Mouse (Mus musculus) liver, postnatal 0 days (tissue): ENCODE data around the gene Klrb1b. TPM values are rescaled to one million over a fixed set of nuclear protein-coding genes. Genes with fewer than 3 reads are reported as not detected.

Experiments used
- ATAC-seq: fragments of 200-750 bp; cut with Nextera tagmentation; 2 replicates; pipeline ENCODE4 v1.8.0; 2017; ENCODE audit warnings: mild to moderate bottlenecking, moderate library complexity
- DNase-seq: peaks from one replicate; pipeline ENCODE4 v3.0.0-alpha.2; 2016
- H3K27ac ChIP-seq: fragments of 300-500 bp; sonication (generic); 2 replicates; pipeline ENCODE4 v1.5.1; 2014; ENCODE audit warnings: antibody characterized with exemption, moderate library complexity, mild to moderate bottlenecking, low read depth
- H3K27me3 ChIP-seq: fragments of 300-500 bp; sonication (generic); 2 replicates; pipeline ENCODE4 v1.6.1; 2014; ENCODE audit warnings: low read length, control low read depth, mixed read lengths; ENCODE audit not compliant: insufficient read depth
- H3K36me3 ChIP-seq: fragments of 300-500 bp; sonication (generic); replicated peaks from 2 replicates; pipeline ENCODE4 v1.6.1; 2014; ENCODE audit warnings: mild to moderate bottlenecking, control low read depth, low read length, moderate library complexity, mixed read lengths; ENCODE audit not compliant: insufficient read depth
- H3K4me1 ChIP-seq: fragments of 300-500 bp; sonication (generic); 2 replicates; pipeline ENCODE4 v1.6.1; 2014; ENCODE audit warnings: antibody characterized with exemption, mild to moderate bottlenecking, control low read depth; ENCODE audit not compliant: insufficient read depth
- H3K4me2 ChIP-seq: fragments of 300-500 bp; sonication (generic); 2 replicates; pipeline ENCODE4 v1.6.1; 2014; ENCODE audit warnings: low read depth, mild to moderate bottlenecking, low read length, moderate library complexity, mixed read lengths
- H3K4me3 ChIP-seq: fragments of 300-500 bp; sonication (generic); 2 replicates; pipeline ENCODE4 v1.5.1; 2014; ENCODE audit warnings: low read depth, low read length
- H3K9ac ChIP-seq: fragments of 300-500 bp; sonication (generic); replicated peaks from 2 replicates; pipeline ENCODE4 v1.6.1; 2014; ENCODE audit warnings: mild to moderate bottlenecking, moderate library complexity
- H3K9me3 ChIP-seq: fragments of 300-500 bp; sonication (generic); 2 replicates; pipeline ENCODE4 v1.6.1; 2016; ENCODE audit warnings: mild to moderate bottlenecking, control low read depth, low read length, mixed read lengths
- CTCF ChIP-seq: sonication (generic); IDR thresholded peaks from 2 replicates; pipeline ENCODE4 v1.5.1; 2016; ENCODE audit warnings: antibody characterized with exemption, low read depth
- EP300 ChIP-seq: IDR thresholded peaks from 2 replicates; pipeline ENCODE4 v1.6.1; 2016; ENCODE audit warnings: antibody characterized with exemption, low read depth, mild to moderate bottlenecking
- WGBS: fragments of 180-500 bp; shearing (Covaris S2); extraction: QIAGEN DNeasy Blood & Tissue Kit; methylation state at CpG from one replicate; pipeline ENCODE4 v1.1.7; 2014; ENCODE audit not compliant: insufficient replicate concordance; 5-methylcytosine and 5-hydroxymethylcytosine counted together
- polyA plus RNA-seq: library from polyadenylated mRNA; unstranded; fragments of >200 nt; fragmentation: Nextera tagmentation; extraction: Ambion mirVana; gene quantifications from 2 replicates; pipeline ENCODE4 v1.2.1, GENCODE M21; 2015

Gene Klrb1b
- polyA plus RNA-seq, 1 experiment from 2014 or later, result 0.39 TPM

DNA sequence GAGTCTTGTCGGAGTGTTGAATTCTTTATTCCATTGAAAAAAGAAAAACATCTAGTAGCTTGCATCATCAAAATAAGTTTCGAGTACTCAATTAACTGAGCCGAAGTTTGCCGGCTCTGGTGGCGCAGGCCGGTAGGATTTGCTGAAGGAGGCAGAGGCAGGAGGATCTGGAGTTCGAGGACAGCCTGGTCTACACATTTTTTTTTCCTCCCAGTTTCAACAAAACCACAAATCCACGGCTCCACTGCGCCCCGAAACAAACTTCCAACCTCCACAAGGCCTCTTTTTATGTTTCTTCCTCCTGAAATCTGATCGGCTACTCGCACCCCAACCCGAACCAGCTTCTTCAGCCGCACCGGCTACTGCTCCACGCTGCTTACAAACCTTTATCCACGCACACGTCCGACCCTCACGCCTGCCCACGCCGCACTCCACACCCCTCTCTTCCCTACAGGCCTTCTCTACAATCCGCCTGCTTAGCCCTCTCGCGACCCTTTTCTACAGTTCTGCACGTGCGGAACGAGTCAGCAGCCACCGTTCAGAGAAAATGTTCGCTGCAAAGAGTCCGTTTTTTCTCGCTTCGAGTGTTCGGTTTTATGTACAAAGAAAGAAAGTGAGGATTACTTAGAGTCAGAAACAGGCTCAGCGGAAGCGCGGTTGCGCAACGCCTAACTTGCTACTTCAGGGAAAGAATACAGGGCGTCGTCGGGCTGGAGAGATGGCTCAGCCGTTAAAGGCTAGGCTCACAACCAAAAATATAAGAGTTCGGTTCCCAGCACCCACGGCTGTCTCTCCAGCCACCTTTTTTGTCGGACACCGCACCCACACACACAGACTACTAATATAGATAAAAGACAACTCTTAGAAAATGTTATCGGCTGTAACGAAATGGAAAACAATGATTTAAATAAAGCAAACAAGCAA lies 12.5 kb upstream of the Klrb1b start:
- Histone ChIP-seq H3K4me3 (peak overlapping the region; percentile 61), H3K27me3 (no peaks in the 10 kb centered on the region), H3K9ac (peak overlapping the region; percentile 76), H3K4me2 (peak overlapping the region; percentile 93), H3K4me1 (peaks cover 39% of the 10 kb centered on the region), H3K27ac (peak overlapping the region; percentile 83), H3K9me3 (no peaks in the 10 kb centered on the region), H3K36me3 (no peaks in the 10 kb centered on the region)
- ATAC-seq (peak; percentile 52), DNase-seq (peak; percentile 89)
- WGBS, result under 1% methylated on average over 49 of the region's 49 CpGs
- TF ChIP-seq EP300 (peak; percentile 28; the same call in 1 of the 2 replicates), CTCF (no peak)

DNA sequence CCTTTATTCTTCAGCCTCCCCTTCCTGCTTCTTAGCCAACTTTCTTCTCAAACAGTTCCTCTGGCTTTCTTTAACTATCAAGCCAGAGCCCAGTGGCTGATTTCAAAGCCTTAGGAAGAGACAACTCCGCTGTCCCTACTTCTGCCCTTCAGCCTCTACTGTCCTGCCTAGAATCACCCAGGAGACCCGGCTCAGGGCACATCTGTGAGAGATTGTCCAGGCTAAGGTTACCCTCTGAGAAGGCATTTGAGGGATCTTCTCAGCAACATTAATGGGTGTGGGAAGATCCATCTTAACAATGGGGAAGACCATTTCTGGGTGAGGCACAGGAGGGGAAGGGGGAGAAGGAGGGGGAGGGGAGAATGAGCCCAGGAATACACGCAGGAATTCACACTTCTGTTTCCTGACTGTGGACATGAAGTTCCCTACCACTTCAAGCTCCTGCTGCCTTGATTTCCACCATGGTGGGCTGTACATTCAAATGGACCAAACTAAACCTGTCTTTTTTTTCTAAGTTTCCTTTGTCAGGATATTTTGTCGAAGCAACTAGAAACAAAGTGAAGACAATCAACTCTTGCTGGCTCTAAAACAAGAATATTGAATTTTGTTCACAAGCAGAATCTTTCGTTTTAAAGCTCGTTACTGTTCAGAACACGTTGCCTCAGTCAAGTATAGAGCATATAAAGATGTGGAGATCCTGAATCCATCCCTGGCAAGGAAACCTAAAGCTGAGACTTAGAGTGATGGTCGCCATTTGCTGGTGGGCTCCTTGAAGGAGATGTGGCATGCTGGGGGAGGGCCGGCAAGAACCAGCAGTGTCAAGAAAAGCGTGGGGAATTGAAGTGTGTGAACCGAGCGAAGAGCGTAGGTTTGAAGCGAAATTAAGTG lies 11.6 kb upstream of the Klrb1b start:
- H3K4me1 ChIP-seq, result peaks cover 37% of the 10 kb centered on the region
- no peaks in the 10 kb centered on the region for H3K9me3 ChIP-seq
- no peak for ATAC-seq
- 0 out of 2 replicates have a peak, but pooled peaks cover 3% of the 10 kb centered on the region for H3K27me3 ChIP-seq
- no peaks in the 10 kb centered on the region for H3K36me3 ChIP-seq
- peak overlapping the region; percentile 18; the same call in 1 of the 2 replicates for H3K27ac ChIP-seq
- H3K4me2 ChIP-seq, result peak overlapping the region; percentile 93
- H3K9ac ChIP-seq, result peak overlapping the region; percentile 76; the same call in 1 of the 2 replicates
- H3K4me3 ChIP-seq, result peak overlapping the region; percentile 61
- no peak for DNase-seq
- TF ChIP-seq EP300, result no peak
- no peak for TF ChIP-seq CTCF
- WGBS, result 5% methylated on average over 14 of the region's 14 CpGs

- no peak overlapping the region for H3K4me3 ChIP-seq
- no peak for TF ChIP-seq EP300
- TF ChIP-seq CTCF, result no peak
- no peak overlapping the region for H3K27ac ChIP-seq
- H3K36me3 ChIP-seq, result no peaks in the 10 kb centered on the region
- peaks cover 31% of the 10 kb centered on the region for H3K4me1 ChIP-seq
- DNase-seq (no peak), ATAC-seq (no peak)
- H3K9me3 ChIP-seq, result no peaks in the 10 kb centered on the region
- H3K27me3 ChIP-seq, result 0 out of 2 replicates have a peak, but pooled peaks cover 8% of the 10 kb centered on the region
- H3K9ac ChIP-seq, result no peak overlapping the region
- peak overlapping the region; percentile 93; the same call in 1 of the 2 replicates for H3K4me2 ChIP-seq
- WGBS, result 67% methylated on average over 6 of the region's 6 CpGs
Measured at GRCm38 (mm10) chr6:128836955-128837334, 10.8 kb upstream of the Klrb1b start.

DNA sequence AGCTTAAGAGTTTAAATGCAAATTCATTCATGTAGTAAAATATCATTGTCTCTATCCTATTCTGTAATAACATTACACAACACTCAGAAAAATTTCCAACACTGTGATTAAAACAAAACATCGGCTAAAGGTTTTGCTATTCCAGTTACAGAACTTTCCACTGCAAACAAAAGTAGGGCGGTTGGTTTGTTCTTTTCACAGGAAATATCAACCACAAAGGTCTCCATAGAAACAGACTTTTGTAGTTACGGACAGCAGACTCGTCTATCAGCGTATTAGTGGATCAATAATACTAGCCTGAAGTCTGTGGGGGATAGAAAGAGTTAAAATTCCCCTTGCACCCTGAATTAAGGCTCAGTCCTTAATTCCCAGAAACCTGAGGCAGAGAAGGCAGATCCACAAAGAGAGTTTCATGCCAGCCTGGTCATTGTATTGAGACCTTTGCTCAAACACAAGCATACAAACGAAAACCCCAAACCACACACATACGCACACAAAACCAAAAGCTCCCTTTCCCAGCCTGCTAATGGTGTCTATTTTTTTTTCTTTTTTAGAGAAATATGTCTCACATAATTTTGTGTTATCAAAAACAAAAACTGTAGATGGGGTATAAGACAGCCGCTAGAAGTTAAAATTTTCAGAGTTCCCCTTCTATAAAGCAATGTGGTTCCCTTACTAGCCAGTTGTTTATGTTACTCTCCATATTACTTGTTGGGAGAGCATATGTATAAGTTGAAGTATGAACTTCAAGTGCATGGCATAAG lies 10.2 kb upstream of the Klrb1b start:
- 24% methylated on average over 8 of the region's 8 CpGs for WGBS
- TF ChIP-seq EP300 (no peak), CTCF (no peak)
- DNase-seq (no peak), ATAC-seq (no peak)
- H3K36me3 ChIP-seq, result no peaks in the 10 kb centered on the region
- H3K4me2 ChIP-seq, result peak overlapping the region; percentile 42; the same call in 1 of the 2 replicates
- H3K9ac ChIP-seq, result no peak overlapping the region
- 0 out of 2 replicates have a peak overlapping the region, but pooled peaks have one; percentile 19 for H3K27ac ChIP-seq
- H3K9me3 ChIP-seq, result no peaks in the 10 kb centered on the region
- 0 out of 2 replicates have a peak, but pooled peaks cover 8% of the 10 kb centered on the region for H3K27me3 ChIP-seq
- no peak overlapping the region for H3K4me3 ChIP-seq
- peaks cover 26% of the 10 kb centered on the region for H3K4me1 ChIP-seq

- TF ChIP-seq EP300 (no peak), CTCF (no peak)
- no peaks in the 10 kb centered on the region for H3K36me3 ChIP-seq
- H3K9ac ChIP-seq, result no peak overlapping the region
- H3K4me3 ChIP-seq, result no peak overlapping the region
- 38% methylated on average over 4 of the region's 4 CpGs for WGBS
- 0 out of 2 replicates have a peak, but pooled peaks cover 12% of the 10 kb centered on the region for H3K27me3 ChIP-seq
- H3K27ac ChIP-seq, result no peak overlapping the region
- no peak overlapping the region for H3K4me2 ChIP-seq
- no peak for DNase-seq
- ATAC-seq, result no peak
- H3K9me3 ChIP-seq, result no peaks in the 10 kb centered on the region
- H3K4me1 ChIP-seq, result peaks cover 26% of the 10 kb centered on the region
Measured at GRCm38 (mm10) chr6:128835571-128835970, 9.4 kb upstream of the Klrb1b start.
